Mouse (Mus musculus): ENCODE results near the gene Eid2. TPM values are rescaled to one million over a fixed set of nuclear protein-coding genes. Genes with fewer than 3 reads are reported as not detected.

The Eid2 gene
- polyA plus RNA-seq, 1 experiment from 2014 or later: 3.6 TPM

GRCm38 (mm10) chr7:28265391-28265790 is 2.3 kb upstream of the Eid2 start:
- no peaks in the 10 kb centered on the region for H3K9me3 ChIP-seq
- H3K27me3 ChIP-seq: no peaks in the 10 kb centered on the region
- no peak overlapping the region for H3K4me2 ChIP-seq
- ATAC-seq (ENCODE audit: insufficient number of reproducible peaks, insufficient read depth, low FRiP score, low TSS enrichment, low read depth): no peak
- H3K36me3 ChIP-seq: peaks cover 11% of the 10 kb centered on the region; the same call in 1 of the 2 replicates
- H3K4me1 ChIP-seq: peaks cover 5% of the 10 kb centered on the region
- no peak overlapping the region for H3K27ac ChIP-seq
- no peak overlapping the region for H3K9ac ChIP-seq
- no peak overlapping the region for H3K4me3 ChIP-seq
- 88% methylated on average over 13 of the region's 13 CpGs for WGBS

GRCm38 (mm10) chr7:28268042-28268531 is 406 bp downstream of the Eid2 start:
- WGBS: under 1% methylated on average over 19 of the region's 62 CpGs
- peaks cover 5% of the 10 kb centered on the region for H3K4me1 ChIP-seq
- no peaks in the 10 kb centered on the region for H3K9me3 ChIP-seq
- ATAC-seq (ENCODE audit: insufficient number of reproducible peaks, insufficient read depth, low FRiP score, low TSS enrichment, low read depth): peak; percentile 70; the same call in 1 of the 2 replicates
- H3K36me3 ChIP-seq: peaks cover 31% of the 10 kb centered on the region
- H3K9ac ChIP-seq: peak overlapping the region; percentile 99
- peak overlapping the region; percentile 91 for H3K27ac ChIP-seq
- H3K4me2 ChIP-seq: peak overlapping the region; percentile 71
- peak overlapping the region; percentile 97 for H3K4me3 ChIP-seq
- H3K27me3 ChIP-seq: no peaks in the 10 kb centered on the region

- H3K4me1 ChIP-seq: peaks cover 5% of the 10 kb centered on the region
- 29% methylated on average over 16 of the region's 16 CpGs for WGBS
- H3K9me3 ChIP-seq: no peaks in the 10 kb centered on the region
- H3K27ac ChIP-seq: peak overlapping the region; percentile 91
- H3K36me3 ChIP-seq: peaks cover 36% of the 10 kb centered on the region
- H3K27me3 ChIP-seq: no peaks in the 10 kb centered on the region
- peak overlapping the region; percentile 71 for H3K4me2 ChIP-seq
- peak overlapping the region; percentile 97 for H3K4me3 ChIP-seq
- no peak for ATAC-seq (ENCODE audit: insufficient number of reproducible peaks, insufficient read depth, low FRiP score, low TSS enrichment, low read depth)
- peak overlapping the region; percentile 99 for H3K9ac ChIP-seq
These were observed 895 bp downstream of the Eid2 start for GRCm38 (mm10) chr7:28268576-28268975.

- H3K27ac ChIP-seq: no peak overlapping the region
- peaks cover 39% of the 10 kb centered on the region for H3K36me3 ChIP-seq
- H3K9ac ChIP-seq: no peak overlapping the region
- no peak for ATAC-seq (ENCODE audit: insufficient number of reproducible peaks, insufficient read depth, low FRiP score, low TSS enrichment, low read depth)
- H3K4me2 ChIP-seq: peak overlapping the region; percentile 71; the same call in 1 of the 2 replicates
- H3K4me1 ChIP-seq: peaks cover 5% of the 10 kb centered on the region
- H3K9me3 ChIP-seq: no peaks in the 10 kb centered on the region
- no peaks in the 10 kb centered on the region for H3K27me3 ChIP-seq
- WGBS: 94% methylated on average over 12 of the region's 12 CpGs
- H3K4me3 ChIP-seq: no peak overlapping the region
These were observed 1.7 kb downstream of the Eid2 start for GRCm38 (mm10) chr7:28269355-28269754.

- Histone ChIP-seq H3K27me3 (no peaks in the 10 kb centered on the region), H3K4me2 (no peak overlapping the region), H3K4me3 (no peak overlapping the region), H3K4me1 (peaks cover 5% of the 10 kb centered on the region), H3K27ac (no peak overlapping the region), H3K36me3 (peaks cover 39% of the 10 kb centered on the region), H3K9me3 (no peaks in the 10 kb centered on the region), H3K9ac (no peak overlapping the region)
- WGBS: 69% methylated on average over 3 of the region's 3 CpGs
- no peak for ATAC-seq (ENCODE audit: insufficient number of reproducible peaks, insufficient read depth, low FRiP score, low TSS enrichment, low read depth)
These were observed 4.1 kb downstream of the Eid2 start for GRCm38 (mm10) chr7:28271761-28272160.

- peaks cover 9% of the 10 kb centered on the region for H3K4me1 ChIP-seq
- peaks cover 17% of the 10 kb centered on the region for H3K36me3 ChIP-seq
- peak overlapping the region; percentile 72; the same call in 1 of the 2 replicates for H3K4me3 ChIP-seq
- H3K27me3 ChIP-seq: no peaks in the 10 kb centered on the region
- no peaks in the 10 kb centered on the region for H3K9me3 ChIP-seq
- WGBS: 58% methylated on average over 8 of the region's 8 CpGs
- no peak overlapping the region for H3K4me2 ChIP-seq
- no peak overlapping the region for H3K27ac ChIP-seq
- no peak overlapping the region for H3K9ac ChIP-seq
- 0 out of 2 replicates have a peak, but pooled peaks have one; percentile 1 for ATAC-seq (ENCODE audit: insufficient number of reproducible peaks, insufficient read depth, low FRiP score, low TSS enrichment, low read depth)
These were observed 9.5 kb downstream of the Eid2 start for GRCm38 (mm10) chr7:28277237-28277614.

GRCm38 (mm10) chr7:28277615-28278278 is 10.1 kb downstream of the Eid2 start, which contains the start of gene Eid2b:
Eid2b (plus strand) TSS chr7:28277739.
- peak within 1 kb of the TSS; percentile 92 for H3K9ac ChIP-seq
- peak; percentile 67 for ATAC-seq (ENCODE audit: insufficient number of reproducible peaks, insufficient read depth, low FRiP score, low TSS enrichment, low read depth)
- H3K4me3 ChIP-seq: peak within 1 kb of the TSS; percentile 72
- H3K4me2 ChIP-seq: peak within 1 kb of the TSS; percentile 87
- peaks cover 9% of the 10 kb centered on the region for H3K4me1 ChIP-seq
- H3K27ac ChIP-seq: peak within 1 kb of the TSS; percentile 48
- no peaks in the 10 kb centered on the region for H3K27me3 ChIP-seq
- 3% methylated on average over 68 of the region's 68 CpGs for WGBS
- H3K9me3 ChIP-seq: no peaks in the 10 kb centered on the region
- peaks cover 12% of the 10 kb centered on the region for H3K36me3 ChIP-seq

GRCm38 (mm10) chr7:28278279-28278652 is 10.6 kb downstream of the Eid2 start:
- 83% methylated on average over 7 of the region's 7 CpGs for WGBS
- peak overlapping the region; percentile 72 for H3K4me3 ChIP-seq
- no peaks in the 10 kb centered on the region for H3K9me3 ChIP-seq
- ATAC-seq (ENCODE audit: insufficient number of reproducible peaks, insufficient read depth, low FRiP score, low TSS enrichment, low read depth): no peak
- peak overlapping the region; percentile 87 for H3K4me2 ChIP-seq
- peaks cover 6% of the 10 kb centered on the region for H3K36me3 ChIP-seq
- peak overlapping the region; percentile 92 for H3K9ac ChIP-seq
- no peak overlapping the region for H3K27ac ChIP-seq
- H3K4me1 ChIP-seq: peaks cover 9% of the 10 kb centered on the region
- H3K27me3 ChIP-seq: no peaks in the 10 kb centered on the region

GRCm38 (mm10) chr7:28280630-28281029 is 12.9 kb downstream of the Eid2 start:
- Histone ChIP-seq H3K9me3 (no peaks in the 10 kb centered on the region), H3K4me1 (peaks cover 9% of the 10 kb centered on the region), H3K9ac (no peak overlapping the region), H3K4me3 (no peak overlapping the region), H3K27ac (no peak overlapping the region), H3K27me3 (no peaks in the 10 kb centered on the region), H3K36me3 (no peaks in the 10 kb centered on the region), H3K4me2 (no peak overlapping the region)
- WGBS: 77% methylated on average over 7 of the region's 7 CpGs
- no peak for ATAC-seq (ENCODE audit: insufficient number of reproducible peaks, insufficient read depth, low FRiP score, low TSS enrichment, low read depth)

- Histone ChIP-seq H3K9ac (no peak overlapping the region), H3K27ac (no peak overlapping the region), H3K9me3 (no peaks in the 10 kb centered on the region), H3K4me3 (peak overlapping the region; percentile 33), H3K4me2 (peak overlapping the region; percentile 57), H3K4me1 (peaks cover 19% of the 10 kb centered on the region), H3K36me3 (no peaks in the 10 kb centered on the region), H3K27me3 (peaks cover 86% of the 10 kb centered on the region)
- ATAC-seq (ENCODE audit: insufficient number of reproducible peaks, insufficient read depth, low FRiP score, low TSS enrichment, low read depth): no peak
- 2% methylated on average over 16 of the region's 18 CpGs for WGBS
These were observed 22.5 kb downstream of the Eid2 start for GRCm38 (mm10) chr7:28290165-28290564.

- 1% methylated on average over 52 of the region's 52 CpGs for WGBS
- H3K4me3 ChIP-seq: peak within 1 kb of the TSS; percentile 33
- ATAC-seq (ENCODE audit: insufficient number of reproducible peaks, insufficient read depth, low FRiP score, low TSS enrichment, low read depth): 0 out of 2 replicates have a peak, but pooled peaks have one; percentile 28
These were observed 23.2 kb downstream of the Eid2 start, which contains the start of gene Selenov for GRCm38 (mm10) chr7:28290638-28291590. Selenov (minus strand) TSS chr7:28291186.

More at GRCm38 (mm10) chr7:28290638-28291590, 23.2 kb downstream of the Eid2 start, which contains the start of gene Selenov:
- H3K27me3 ChIP-seq: peaks cover 94% of the 10 kb centered on the region
- no peak within 1 kb of the TSS for H3K27ac ChIP-seq
- no peaks in the 10 kb centered on the region for H3K36me3 ChIP-seq
- peak within 1 kb of the TSS; percentile 57 for H3K4me2 ChIP-seq
- H3K9ac ChIP-seq: peak within 1 kb of the TSS; percentile 52; the same call in 1 of the 2 replicates
- peaks cover 19% of the 10 kb centered on the region for H3K4me1 ChIP-seq
- H3K9me3 ChIP-seq: no peaks in the 10 kb centered on the region

Measured in embryonic facial prominence, embryonic 13.5 days (tissue).